Mouse (Mus musculus) hindbrain, embryonic 15.5 days (tissue): ENCODE data around the gene Clvs2. TPM values are rescaled to one million over a fixed set of nuclear protein-coding genes. Genes with fewer than 3 reads are reported as not detected.

Experiments used
- polyA plus RNA-seq: library from polyadenylated mRNA; unstranded; fragments of >200 nt; fragmentation: Nextera tagmentation; extraction: Ambion mirVana; gene quantifications from 2 replicates; pipeline ENCODE4 v1.2.1, GENCODE M21; 2015

Clvs2 gene
- polyA plus RNA-seq, 1 experiment from 2014 or later: 21.2 TPM

Other genes starting within 250 kb of the Clvs2 start
- gene Sult3a2, start 161.9 kb upstream of the Clvs2 start, polyA plus RNA-seq: not detected in 2 replicates
- not detected in 2 replicates for gene Sult3a1, start 233.0 kb upstream of the Clvs2 start, polyA plus RNA-seq